Mouse (Mus musculus): Measurements from ENCODE around the gene Ksr2.

Ksr2 gene

GRCm38 (mm10) chr5:117675840-117676239 is 262.0 kb downstream of the Ksr2 start:
- in situ Hi-C loops (cut with MboI, MseI) = no loop called here

GRCm38 (mm10) chr5:117677231-117677630 is 263.4 kb downstream of the Ksr2 start:
- in situ Hi-C loops (cut with MboI, MseI) = no loop called here

GRCm38 (mm10) chr5:117678371-117678770 is 264.6 kb downstream of the Ksr2 start:
- in situ Hi-C loops (cut with MboI, MseI) = no loop called here

- in situ Hi-C loops (cut with MboI, MseI) = no loop called here
Observed at GRCm38 (mm10) chr5:117682226-117682625, 268.4 kb downstream of the Ksr2 start.

GRCm38 (mm10) chr5:117684491-117684890 is 270.7 kb downstream of the Ksr2 start:
- in situ Hi-C loops (cut with MboI, MseI) = no loop called here

- in situ Hi-C loops (cut with MboI, MseI) = no loop called here
Observed at GRCm38 (mm10) chr5:117687770-117688352, 274.1 kb downstream of the Ksr2 start.

- in situ Hi-C loops (cut with MboI, MseI) = no loop called here
Observed at GRCm38 (mm10) chr5:117688738-117689137, 274.9 kb downstream of the Ksr2 start.

GRCm38 (mm10) chr5:117689840-117690239 is 276.0 kb downstream of the Ksr2 start:
- in situ Hi-C loops (cut with MboI, MseI) = no loop called here

- in situ Hi-C loops (cut with MboI, MseI) = no loop called here
Observed at GRCm38 (mm10) chr5:117691271-117691670, 277.5 kb downstream of the Ksr2 start.

GRCm38 (mm10) chr5:117693557-117693956 is 279.8 kb downstream of the Ksr2 start:
- in situ Hi-C loops (cut with MboI, MseI) = no loop called here

- in situ Hi-C loops (cut with MboI, MseI) = no loop called here
Observed at GRCm38 (mm10) chr5:117694632-117695031, 280.8 kb downstream of the Ksr2 start.

- in situ Hi-C loops (cut with MboI, MseI) = no loop called here
Observed at GRCm38 (mm10) chr5:117696366-117696765, 282.6 kb downstream of the Ksr2 start.

GRCm38 (mm10) chr5:117697589-117697988 is 283.8 kb downstream of the Ksr2 start:
- in situ Hi-C loops (cut with MboI, MseI) = no loop called here

- in situ Hi-C loops (cut with MboI, MseI) = no loop called here
Observed at GRCm38 (mm10) chr5:117704371-117704770, 290.6 kb downstream of the Ksr2 start.

GRCm38 (mm10) chr5:117706633-117707032 is 292.8 kb downstream of the Ksr2 start:
- in situ Hi-C loops (cut with MboI, MseI) = no loop called here

GRCm38 (mm10) chr5:117709306-117709705 is 295.5 kb downstream of the Ksr2 start:
- in situ Hi-C loops (cut with MboI, MseI) = no loop called here

- in situ Hi-C loops (cut with MboI, MseI) = no loop called here
Observed at GRCm38 (mm10) chr5:117711636-117712035, 297.8 kb downstream of the Ksr2 start.

GRCm38 (mm10) chr5:117712207-117712606 is 298.4 kb downstream of the Ksr2 start:
- in situ Hi-C loops (cut with MboI, MseI) = no loop called here

GRCm38 (mm10) chr5:117717120-117717519 is 303.3 kb downstream of the Ksr2 start:
- in situ Hi-C loops (cut with MboI, MseI) = no loop called here

- in situ Hi-C loops (cut with MboI, MseI) = no loop called here
Observed at GRCm38 (mm10) chr5:117723316-117723715, 309.5 kb downstream of the Ksr2 start.

- in situ Hi-C loops (cut with MboI, MseI) = no loop called here
Observed at GRCm38 (mm10) chr5:117726548-117726947, 312.7 kb downstream of the Ksr2 start.

GRCm38 (mm10) chr5:117727138-117727537 is 313.3 kb downstream of the Ksr2 start:
- in situ Hi-C loops (cut with MboI, MseI) = no loop called here

- in situ Hi-C loops (cut with MboI, MseI) = no loop called here
Observed at GRCm38 (mm10) chr5:117731311-117731710, 317.5 kb downstream of the Ksr2 start.

- in situ Hi-C loops (cut with MboI, MseI) = no loop called here
Observed at GRCm38 (mm10) chr5:117744654-117745178, 330.9 kb downstream of the Ksr2 start.

Data from T-helper 17 cell (primary cell).